Mouse (Mus musculus) stomach, postnatal 0 days (tissue): ENCODE measurements around the gene Ppard.

Experiments
- CTCF ChIP-seq: IDR thresholded peaks from 2 replicates; pipeline ENCODE4 v1.5.1; 2016; ENCODE audit warnings: antibody characterized with exemption, low read depth, mild to moderate bottlenecking, moderate library complexity
- EP300 ChIP-seq: optimal IDR thresholded peaks from 2 replicates; pipeline ENCODE3; 2016; ENCODE audit warnings: antibody characterized with exemption

GRCm38 (mm10) chr17:28327673-28328325, 95.3 kb downstream of the Ppard start:
- no peak for TF ChIP-seq CTCF
- no peak for TF ChIP-seq EP300
